Mouse (Mus musculus) megakaryocyte progenitor cell, adult 5-6 weeks (primary cell): ENCODE data around the gene Ifna1. TPM values are rescaled to one million over a fixed set of nuclear protein-coding genes. Genes with fewer than 3 reads are reported as not detected.
A peak's percentile ranks its signal among the peaks of the same experiment; 100 is the strongest.

ENCODE experiments used
- ATAC-seq: replicated peaks from 2 replicates; pipeline ENCODE4 v1.8.0; 2016; ENCODE audit warnings: mild to moderate bottlenecking, moderate TSS enrichment, inconsistent platforms; ENCODE audit not compliant: poor library complexity
- total RNA-seq, 2 experiments: library from RNA; stranded (forward) in 1 of 2; stranded (reverse) in 1 of 2; fragments of 157-497, 149-512 nt in 1 of 2; fragments of 200-1000 nt in 1 of 2; gene quantifications; 2 replicates each; pipeline versions ENCODE4 v1.2.3 to v1.2.4; 2015 to 2017

The Ifna1 gene
- total RNA-seq, 2 experiments from 2014 or later = not detected

GRCm38 (mm10) chr4:88867926-88868911 is 18.3 kb downstream of the Ifna1 start:
- peak; percentile 47 for ATAC-seq

- peak; percentile 49; the same call in 1 of the 2 replicates for ATAC-seq
Measured at GRCm38 (mm10) chr4:88872691-88873090, 22.8 kb downstream of the Ifna1 start.

GRCm38 (mm10) chr4:88875435-88876095 is 25.7 kb downstream of the Ifna1 start:
- peak; percentile 81 for ATAC-seq

- no peak; the same call in 1 of the 2 replicates for ATAC-seq
Measured at GRCm38 (mm10) chr4:88876520-88876919, 26.6 kb downstream of the Ifna1 start.

GRCm38 (mm10) chr4:88878246-88878645 is 28.4 kb downstream of the Ifna1 start:
- peak; percentile 88 for ATAC-seq

- ATAC-seq = no peak
Measured at GRCm38 (mm10) chr4:88878772-88879171, 28.9 kb downstream of the Ifna1 start.

- no peak for ATAC-seq
Measured at GRCm38 (mm10) chr4:88880101-88880500, 30.2 kb downstream of the Ifna1 start, which contains the start of gene Ifne. Ifne (minus strand) TSS chr4:88880201.

GRCm38 (mm10) chr4:88888236-88888635 is 38.3 kb downstream of the Ifna1 start:
- no peak for ATAC-seq

GRCm38 (mm10) chr4:88893201-88893754 is 43.4 kb downstream of the Ifna1 start:
- no peak for ATAC-seq

Other genes with a start within 250 kb of the Ifna1 start
- not detected in 2 replicates for gene Ifna12, start 246.7 kb upstream of the Ifna1 start, total RNA-seq (2015)
- not detected in 2 replicates for gene Ifna12, start 246.7 kb upstream of the Ifna1 start, total RNA-seq (2017)
- not detected in 2 replicates for gene C87499, start 215.7 kb upstream of the Ifna1 start, total RNA-seq (2015)
- not detected in 2 replicates for gene C87499, start 215.7 kb upstream of the Ifna1 start, total RNA-seq (2017)
- not detected in 2 replicates for gene Ifna13, start 205.6 kb upstream of the Ifna1 start, total RNA-seq (2015)
- gene Ifna13, start 205.6 kb upstream of the Ifna1 start, total RNA-seq (2017) = 0.20 and 0.29 TPM in 2 replicates
- not detected in 2 replicates for gene Ifna16, start 173.2 kb upstream of the Ifna1 start, total RNA-seq (2015)
- gene Ifna16, start 173.2 kb upstream of the Ifna1 start, total RNA-seq (2017) = not detected in 2 replicates
- not detected in 2 replicates for gene Ifna2, start 166.2 kb upstream of the Ifna1 start, total RNA-seq (2015)
- gene Ifna2, start 166.2 kb upstream of the Ifna1 start, total RNA-seq (2017) = not detected in 2 replicates
- not detected in 2 replicates for gene Ifnab, start 158.7 kb upstream of the Ifna1 start, total RNA-seq (2015)
- gene Ifnab, start 158.7 kb upstream of the Ifna1 start, total RNA-seq (2017) = not detected in 2 replicates
- gene Gm26566, start 128.3 kb upstream of the Ifna1 start, total RNA-seq (2015) = 0.56 TPM in 1 of 2 replicates, not detected in the other
- 1.2 and 1.5 TPM in 2 replicates for gene Gm26566, start 128.3 kb upstream of the Ifna1 start, total RNA-seq (2017)
- 48.8 and 49.8 TPM in 2 replicates for gene Klhl9, start 127.6 kb upstream of the Ifna1 start, total RNA-seq (2015)
- 70.2 and 85.6 TPM in 2 replicates for gene Klhl9, start 127.6 kb upstream of the Ifna1 start, total RNA-seq (2017)
- not detected in 2 replicates for gene Gm13271, start 95.2 kb upstream of the Ifna1 start, total RNA-seq (2015)
- gene Gm13271, start 95.2 kb upstream of the Ifna1 start, total RNA-seq (2017) = not detected in 2 replicates
- not detected in 2 replicates for gene Gm13283, start 90.0 kb upstream of the Ifna1 start, total RNA-seq (2015)
- gene Gm13283, start 90.0 kb upstream of the Ifna1 start, total RNA-seq (2017) = 0.67 and 0.68 TPM in 2 replicates
- gene Gm13290, start 76.3 kb upstream of the Ifna1 start, total RNA-seq (2015) = not detected in 2 replicates
- not detected in 2 replicates for gene Gm13290, start 76.3 kb upstream of the Ifna1 start, total RNA-seq (2017)
- not detected in 2 replicates for gene Gm13289, start 73.2 kb upstream of the Ifna1 start, total RNA-seq (2015)
- not detected in 2 replicates for gene Gm13289, start 73.2 kb upstream of the Ifna1 start, total RNA-seq (2017)
- 0.49 TPM in 1 of 2 replicates, not detected in the other for gene Gm13272, start 70.2 kb upstream of the Ifna1 start, total RNA-seq (2015)
- not detected in 2 replicates for gene Gm13272, start 70.2 kb upstream of the Ifna1 start, total RNA-seq (2017)
- 0.25 TPM in 1 of 2 replicates, not detected in the other for gene Ifnz, start 68.0 kb upstream of the Ifna1 start, total RNA-seq (2015)
- not detected in 2 replicates for gene Ifnz, start 68.0 kb upstream of the Ifna1 start, total RNA-seq (2017)
- gene Gm13276, start 64.4 kb upstream of the Ifna1 start, total RNA-seq (2015) = not detected in 2 replicates
- gene Gm13276, start 64.4 kb upstream of the Ifna1 start, total RNA-seq (2017) = not detected in 2 replicates
- gene Gm13277, start 61.5 kb upstream of the Ifna1 start, total RNA-seq (2015) = not detected in 2 replicates
- gene Gm13277, start 61.5 kb upstream of the Ifna1 start, total RNA-seq (2017) = not detected in 2 replicates
- not detected in 2 replicates for gene Gm13278, start 58.5 kb upstream of the Ifna1 start, total RNA-seq (2015)
- not detected in 2 replicates for gene Gm13278, start 58.5 kb upstream of the Ifna1 start, total RNA-seq (2017)
- not detected in 2 replicates for gene Gm13275, start 55.6 kb upstream of the Ifna1 start, total RNA-seq (2015)
- gene Gm13275, start 55.6 kb upstream of the Ifna1 start, total RNA-seq (2017) = not detected in 2 replicates
- not detected in 2 replicates for gene Gm13279, start 52.7 kb upstream of the Ifna1 start, total RNA-seq (2015)
- gene Gm13279, start 52.7 kb upstream of the Ifna1 start, total RNA-seq (2017) = not detected in 2 replicates
- gene Gm13285, start 50.4 kb upstream of the Ifna1 start, total RNA-seq (2015) = not detected in 2 replicates
- gene Gm13285, start 50.4 kb upstream of the Ifna1 start, total RNA-seq (2017) = not detected in 2 replicates
- gene Gm13287, start 46.8 kb upstream of the Ifna1 start, total RNA-seq (2015) = not detected in 2 replicates
- gene Gm13287, start 46.8 kb upstream of the Ifna1 start, total RNA-seq (2017) = not detected in 2 replicates
- 0.07 TPM in 1 of 2 replicates, not detected in the other for gene Gm13288, start 44.6 kb upstream of the Ifna1 start, total RNA-seq (2015)
- 0.07 and 0.12 TPM in 2 replicates for gene Gm13288, start 44.6 kb upstream of the Ifna1 start, total RNA-seq (2017)
- gene Ifna7, start 33.9 kb upstream of the Ifna1 start, total RNA-seq (2015) = not detected in 2 replicates
- gene Ifna7, start 33.9 kb upstream of the Ifna1 start, total RNA-seq (2017) = not detected in 2 replicates
- not detected in 2 replicates for gene Ifna11, start 30.1 kb upstream of the Ifna1 start, total RNA-seq (2015)
- gene Ifna11, start 30.1 kb upstream of the Ifna1 start, total RNA-seq (2017) = not detected in 2 replicates
- not detected in 2 replicates for gene Ifna6, start 22.7 kb upstream of the Ifna1 start, total RNA-seq (2015)
- not detected in 2 replicates for gene Ifna6, start 22.7 kb upstream of the Ifna1 start, total RNA-seq (2017)
- gene Ifna5, start 14.6 kb upstream of the Ifna1 start, total RNA-seq (2015) = not detected in 2 replicates
- gene Ifna5, start 14.6 kb upstream of the Ifna1 start, total RNA-seq (2017) = not detected in 2 replicates
- gene Ifna4, start 8.2 kb upstream of the Ifna1 start, total RNA-seq (2015) = not detected in 2 replicates
- gene Ifna4, start 8.2 kb upstream of the Ifna1 start, total RNA-seq (2017) = not detected in 2 replicates
- not detected in 2 replicates for gene Ifne, start 30.1 kb downstream of the Ifna1 start, total RNA-seq (2015)
- not detected in 2 replicates for gene Ifne, start 30.1 kb downstream of the Ifna1 start, total RNA-seq (2017)